Comparison of ENCODE assay signal across 18 mouse cellular contexts in the genomic region with DNA sequence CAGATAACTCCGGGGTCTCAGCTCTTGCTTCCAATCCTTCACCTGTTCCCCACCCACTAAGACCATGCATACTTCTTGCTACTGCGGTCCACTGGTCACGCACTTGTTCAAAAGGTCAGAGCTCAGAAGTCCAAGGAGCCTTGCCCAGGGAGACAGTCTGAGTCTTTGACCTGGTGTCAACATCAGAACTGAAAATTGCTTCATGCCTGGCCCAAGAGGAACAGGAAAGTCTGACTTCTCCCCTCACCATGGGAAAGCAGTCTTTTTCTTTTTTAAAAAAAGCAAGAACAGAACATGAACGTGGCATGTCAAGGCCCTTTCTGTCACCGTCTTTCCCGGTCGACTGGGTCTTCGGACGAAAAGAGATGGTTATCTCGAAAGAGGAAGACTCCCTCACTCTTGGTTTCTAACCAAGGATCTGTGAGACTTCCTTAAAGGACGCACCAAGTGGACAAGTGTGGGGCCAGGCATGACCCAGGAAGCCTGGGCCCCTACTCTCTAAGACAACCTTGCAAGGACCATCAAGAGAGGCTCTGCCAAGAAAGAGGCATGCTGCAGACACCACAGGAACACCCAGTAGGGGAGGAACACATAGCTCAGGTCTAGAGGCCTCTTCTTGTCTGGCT.
DNase-seq lines count a peak whose midpoint lies in the region; ATAC-seq and TF ChIP-seq lines count a peak whose summit lies in the region.
"Had no signal": no experiment of that assay in that cellular context is flagged by ENCODE, and none has a peak within 500 bp of the region (broad histone marks: within the 10 kb centered on the region; RNA-seq: fewer than 3 reads in every experiment).

No protein-coding gene starts in this region.

- peak; percentile 17 for DNase-seq in adrenal gland, adult 2 months
- DNase-seq in adrenal gland, postnatal 36 days: no peak
- DNase-seq in limb, embryonic 14.5 days (ENCODE audit: low spot score): peak; percentile 10
- no peak for DNase-seq in limb, embryonic 10.5 days (ENCODE audit: low spot score)
- DNase-seq in brain, adult 2 months (ENCODE audit: low read depth, low spot score): peak; percentile 6
- DNase-seq in left cerebral cortex, postnatal 10 days (ENCODE audit: extremely low spot score in 1 of 2, low spot score in 2 of 2): no peak
- no peak for DNase-seq in left cerebral cortex, adult 11 months (ENCODE audit: low spot score)
- DNase-seq: adrenal gland, postnatal 10 days; cerebellum, adult 8-10 months; kidney, adult 18-20 months; kidney, postnatal 10 days; right cerebral cortex, postnatal 4 days had no signal

- H3K4me2 ChIP-seq in limb, embryonic 14.5 days (replicated peaks; ENCODE audit: low read depth, low read length, severe bottlenecking): no peak overlapping the region
- H3K4me2 ChIP-seq: neural tube, embryonic 12.5 days had no signal

- WGBS in limb, embryonic 14.5 days: 84% methylated on average over 11 of the region's 11 CpGs
- WGBS in limb, embryonic 10.5 days: 93% methylated on average over 11 of the region's 11 CpGs

- H3K9ac ChIP-seq in limb, embryonic 14.5 days (ENCODE audit: low read depth, low read length, severe bottlenecking): no peak overlapping the region
- H3K9ac ChIP-seq: liver, embryonic 14.5 days; neural tube, embryonic 12.5 days had no signal

- no peaks in the 10 kb centered on the region for H3K9me3 ChIP-seq in limb, embryonic 14.5 days (ENCODE audit: control insufficient read depth, low read length)
- no peaks in the 10 kb centered on the region for H3K9me3 ChIP-seq in limb, embryonic 10.5 days (replicated peaks)
- H3K9me3 ChIP-seq: embryonic facial prominence, embryonic 10.5 days; midbrain, embryonic 10.5 days; neural tube, embryonic 12.5 days had no signal

- no peak overlapping the region for H3K4me3 ChIP-seq in limb, embryonic 14.5 days (replicated peaks; ENCODE audit: low read length)
- no peak overlapping the region for H3K4me3 ChIP-seq in limb, embryonic 10.5 days
- H3K4me3 ChIP-seq: embryonic facial prominence, embryonic 10.5 days; midbrain, embryonic 10.5 days; neural tube, embryonic 12.5 days had no signal

- H3K27me3 ChIP-seq in limb, embryonic 14.5 days (ENCODE audit: control insufficient read depth, insufficient read depth, low read length): no peaks in the 10 kb centered on the region
- H3K27me3 ChIP-seq in limb, embryonic 10.5 days (ENCODE audit: low read depth, poor library complexity, severe bottlenecking): no peaks in the 10 kb centered on the region
- H3K27me3 ChIP-seq: neural tube, embryonic 12.5 days had no signal

- ATAC-seq in limb, embryonic 14.5 days (ENCODE audit: low FRiP score, low read depth): no peak
- peak; percentile 67 for ATAC-seq in megakaryocyte progenitor cell, adult 5-6 weeks (replicated peaks; ENCODE audit: poor library complexity)
- ATAC-seq: lung, postnatal 0 days had no signal

- intact Hi-C loops in left cerebral cortex, postnatal 10 days (cut with DNase I): no loop called here

- TF ChIP-seq POLR2A in limb, embryonic 14.5 days (IDR thresholded peaks at IDR 0.05; ENCODE audit: borderline replicate concordance, extremely low read depth, insufficient read depth, insufficient read length): no peak

- no peaks in the 10 kb centered on the region for H3K36me3 ChIP-seq in limb, embryonic 14.5 days (ENCODE audit: control insufficient read depth, insufficient read depth, low read length)
- no peaks in the 10 kb centered on the region for H3K36me3 ChIP-seq in limb, embryonic 10.5 days
- H3K36me3 ChIP-seq: embryonic facial prominence, embryonic 10.5 days; midbrain, embryonic 10.5 days; neural tube, embryonic 12.5 days had no signal

- H3K4me1 ChIP-seq in limb, embryonic 14.5 days (ENCODE audit: control insufficient read depth, insufficient read depth, low read length): no peaks in the 10 kb centered on the region
- H3K4me1 ChIP-seq in limb, embryonic 10.5 days: no peaks in the 10 kb centered on the region
- H3K4me1 ChIP-seq: embryonic facial prominence, embryonic 10.5 days; midbrain, embryonic 10.5 days; neural tube, embryonic 12.5 days had no signal

- no peak overlapping the region for H3K27ac ChIP-seq in limb, embryonic 14.5 days (replicated peaks; ENCODE audit: low read depth, low read length)
- H3K27ac ChIP-seq in limb, embryonic 10.5 days: no peak overlapping the region
- H3K27ac ChIP-seq: embryonic facial prominence, embryonic 10.5 days; liver, embryonic 14.5 days; midbrain, embryonic 10.5 days; neural tube, embryonic 12.5 days had no signal

Comparison
In these comparisons a context has a peak if more than half of its experiments do, and no peak if none do; other contexts are left out.
1. DNase-seq: peak in adrenal gland, adult 2 months (single experiment), limb, embryonic 14.5 days (single experiment) and brain, adult 2 months (single experiment); none in adrenal gland, postnatal 36 days (0 of 2), limb, embryonic 10.5 days (single experiment), left cerebral cortex, postnatal 10 days (0 of 2) and left cerebral cortex, adult 11 months (single experiment).